8 mouse cellular contexts compared by ENCODE assay signal in the genomic region with DNA sequence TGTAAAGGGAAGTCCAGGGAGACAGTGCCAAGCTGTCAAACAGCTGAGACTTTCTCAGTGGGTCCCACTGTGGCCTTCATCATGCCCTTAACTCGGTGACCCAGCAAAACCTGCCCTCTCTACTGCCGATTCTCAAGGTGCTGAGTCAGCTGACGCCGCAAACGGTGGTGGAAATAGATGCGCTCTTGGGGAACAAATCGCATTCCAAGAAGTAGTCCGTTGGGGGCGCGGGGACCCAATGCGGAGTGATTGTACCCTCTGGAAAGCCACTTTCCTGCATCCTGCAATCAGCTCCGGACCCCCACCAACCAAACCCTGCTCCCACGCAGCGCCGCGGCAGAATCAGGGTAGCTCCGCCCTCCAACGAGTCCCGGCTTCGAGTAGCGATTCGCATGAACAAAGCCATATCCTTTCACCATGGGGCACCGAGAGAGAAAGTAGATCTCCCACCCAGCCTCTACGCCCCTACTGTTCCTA. TPM values are rescaled to one million over a fixed set of nuclear protein-coding genes. Genes with fewer than 3 reads are reported as not detected.
DNase-seq lines count a peak whose midpoint lies in the region; ATAC-seq and TF ChIP-seq lines count a peak whose summit lies in the region.

No protein-coding gene starts in this region.

- H3K36me3 ChIP-seq in ES-E14 (ENCODE audit: control insufficient read depth, insufficient read depth, low read length, poor library complexity, severe bottlenecking), result no peaks in the 10 kb centered on the region
- no peaks in the 10 kb centered on the region for H3K36me3 ChIP-seq in neural tube, embryonic 14.5 days (ENCODE audit: control insufficient read depth, insufficient read depth, low read length)

- DNase-seq in ES-E14 (ENCODE audit: low read depth, low spot score), result no peak
- peak; percentile 85 for DNase-seq in cerebellum, adult 9-11 months
- peak; percentile 78 for DNase-seq in forelimb bud, embryonic 11.5 days (ENCODE audit: low read depth, low spot score)
- peak; percentile 71 to 83 for DNase-seq in layer of hippocampus, adult 8-10 months (ENCODE audit: low spot score in 2 of 2)
- DNase-seq in lung, adult 2 months, result peak; percentile 70
- DNase-seq in testis, postnatal 10 days (ENCODE audit: low spot score), result peak; percentile 88

- TF ChIP-seq CTCF in lung, adult 2 months (IDR thresholded peaks at IDR 0.05; ENCODE audit: insufficient read depth, low read length), result no peak

- no peaks in the 10 kb centered on the region for H3K9me3 ChIP-seq in ES-E14 (ENCODE audit: control insufficient read depth, insufficient read depth, low read depth, low read length)
- no peaks in the 10 kb centered on the region for H3K9me3 ChIP-seq in neural tube, embryonic 14.5 days (ENCODE audit: control insufficient read depth, low read length)

- WGBS in lung, adult 2 months, result 1% methylated on average over 24 of the region's 24 CpGs
- WGBS in neural tube, embryonic 14.5 days, result 1% methylated on average over 24 of the region's 24 CpGs

- H3K27me3 ChIP-seq in neural tube, embryonic 14.5 days (ENCODE audit: control insufficient read depth, insufficient read depth, low read length), result no peaks in the 10 kb centered on the region

- peak overlapping the region; percentile 30; the same call in 1 of the 2 replicates for H3K9ac ChIP-seq in ES-E14 (ENCODE audit: insufficient read depth, low read depth, low read length, poor library complexity, severe bottlenecking)
- H3K9ac ChIP-seq in neural tube, embryonic 14.5 days (replicated peaks; ENCODE audit: low read depth, low read length), result peak overlapping the region; percentile 54

- in situ Hi-C loops in ES-E14 (cut with MboI; ENCODE audit: low sequenced_read_pairs in 2 of 2, unreplicated experiment in 2 of 2), result no loop called here

- peak overlapping the region; percentile 35 to 37; a peak in 3 of 4 replicates for H3K4me3 ChIP-seq in ES-E14 (ENCODE audit: insufficient read depth in 1 of 2, low read depth in 1 of 2, low read length in 2 of 2, poor library complexity in 1 of 2, severe bottlenecking in 1 of 2)
- peak overlapping the region; percentile 63 for H3K4me3 ChIP-seq in lung, adult 2 months (replicated peaks; ENCODE audit: extremely low read depth, low read depth, low read length)
- peak overlapping the region; percentile 39 for H3K4me3 ChIP-seq in neural tube, embryonic 14.5 days (ENCODE audit: low read depth, low read length)

- peak; percentile 84; the same call in 1 of the 2 replicates for TF ChIP-seq POLR2A in lung, adult 2 months (IDR thresholded peaks at IDR 0.05; ENCODE audit: borderline replicate concordance, extremely low read depth, low read depth, low read length)

- ATAC-seq in hematopoietic stem cell, adult 5-6 weeks (replicated peaks in 1 of 2; ENCODE audit: insufficient read depth in 1 of 2, low FRiP score in 2 of 2, low TSS enrichment in 1 of 2, low read depth in 1 of 2, poor library complexity in 2 of 2, severe bottlenecking in 2 of 2), result peak; percentile 73 to 79
- peak; percentile 81 for ATAC-seq in neural tube, embryonic 14.5 days (ENCODE audit: low read depth)

- no peak overlapping the region for H3K27ac ChIP-seq in ES-E14 (ENCODE audit: insufficient read depth, low read depth, low read length, poor library complexity, severe bottlenecking)
- H3K27ac ChIP-seq in neural tube, embryonic 14.5 days (ENCODE audit: low read depth, low read length), result peak overlapping the region; percentile 85

- peak overlapping the region; percentile 68 for H3K4me2 ChIP-seq in neural tube, embryonic 14.5 days (ENCODE audit: low read depth, low read length)

- H3K4me1 ChIP-seq in ES-E14 (ENCODE audit: control insufficient read depth in 2 of 2, insufficient read depth in 2 of 2, low read length in 2 of 2, poor library complexity in 1 of 2), result peaks cover 4 to 13% of the 10 kb centered on the region in 2 experiments
- peaks cover 4% of the 10 kb centered on the region; the same call in 1 of the 2 replicates for H3K4me1 ChIP-seq in lung, adult 2 months (ENCODE audit: control insufficient read depth, insufficient read depth, low read length)
- peaks cover 12% of the 10 kb centered on the region for H3K4me1 ChIP-seq in neural tube, embryonic 14.5 days (ENCODE audit: control insufficient read depth, insufficient read depth, low read length)

TF ChIP-seq in ES-E14, 5 proteins besides CTCF, POLR2A, EP300 and RAD21:
- TF ChIP-seq CHD2 (IDR thresholded peaks at IDR 0.05; ENCODE audit: low read depth, low read length), result peak; percentile 34; the same call in 1 of the 2 replicates
- TF ChIP-seq MAFK (IDR thresholded peaks at IDR 0.05; ENCODE audit: insufficient read depth, low read depth, low read length), result peak; percentile 94
- no peak for TF ChIP-seq ZC3H11A (IDR thresholded peaks at IDR 0.05; ENCODE audit: borderline replicate concordance, low read depth, low read length)

RNA-seq across cellular contexts. Expression of a gene that starts 5.9 kb away (rescaled TPM):
- 1.6 and 2.2 TPM in 2 replicates for total RNA-seq in ES-E14 (2012; rRNA removed)
- 1.1 TPM in 1 of 2 replicates, not detected in the other for total RNA-seq in hematopoietic stem cell, adult 5-6 weeks (2017)
- total RNA-seq in layer of hippocampus, adult 8-10 months (2022), result 10 to 100 TPM; 26.9 to 33.1 (median 30.2) TPM
- 1.6 and 2.2 TPM in 2 replicates for polyA plus RNA-seq in lung, adult 2 months (2012; rRNA removed)
- polyA plus RNA-seq in neural tube, embryonic 14.5 days (2014; fragmentation: Nextera tagmentation; extraction: Ambion mirVana), result 5.7 and 7.3 TPM in 2 replicates

RNA-seq across cellular contexts. Expression of a gene that starts 8.2 kb away (rescaled TPM):
- total RNA-seq in ES-E14 (2012; rRNA removed), result 44.1 and 62.2 TPM in 2 replicates
- total RNA-seq in hematopoietic stem cell, adult 5-6 weeks (2017), result 48.6 and 57.3 TPM in 2 replicates
- 10 to 100 TPM; 54.6 to 65.9 (median 56.3) TPM for total RNA-seq in layer of hippocampus, adult 8-10 months (2022)
- 26.7 and 48.5 TPM in 2 replicates for polyA plus RNA-seq in lung, adult 2 months (2012; rRNA removed)
- 191 and 200 TPM in 2 replicates for polyA plus RNA-seq in neural tube, embryonic 14.5 days (2014; fragmentation: Nextera tagmentation; extraction: Ambion mirVana)

RNA-seq across cellular contexts. Expression of a gene that starts 8.3 kb away (rescaled TPM):
- total RNA-seq in ES-E14 (2012; rRNA removed), result 1.3 and 1.8 TPM in 2 replicates
- total RNA-seq in hematopoietic stem cell, adult 5-6 weeks (2017), result 10.7 and 14.6 TPM in 2 replicates
- total RNA-seq in layer of hippocampus, adult 8-10 months (2022), result 100 to 1,000 TPM; 119 to 129 (median 121) TPM
- 1.0 and 4.3 TPM in 2 replicates for polyA plus RNA-seq in lung, adult 2 months (2012; rRNA removed)
- polyA plus RNA-seq in neural tube, embryonic 14.5 days (2014; fragmentation: Nextera tagmentation; extraction: Ambion mirVana), result 213 and 260 TPM in 2 replicates

RNA-seq across cellular contexts. Expression of a gene that starts 8.4 kb away (rescaled TPM):
- total RNA-seq in ES-E14 (2012; rRNA removed), result 23.0 and 27.4 TPM in 2 replicates
- total RNA-seq in hematopoietic stem cell, adult 5-6 weeks (2017), result 23.0 and 30.4 TPM in 2 replicates
- 10 to 100 TPM; 12.4 to 17.2 (median 15.5) TPM for total RNA-seq in layer of hippocampus, adult 8-10 months (2022)
- 5.0 and 6.9 TPM in 2 replicates for polyA plus RNA-seq in lung, adult 2 months (2012; rRNA removed)
- 10.3 and 15.7 TPM in 2 replicates for polyA plus RNA-seq in neural tube, embryonic 14.5 days (2014; fragmentation: Nextera tagmentation; extraction: Ambion mirVana)

RNA-seq across cellular contexts. Expression of a gene that starts 37.2 kb away (rescaled TPM):
- 21.6 and 27.0 TPM in 2 replicates for total RNA-seq in ES-E14 (2012; rRNA removed)
- 98.4 and 128 TPM in 2 replicates for total RNA-seq in hematopoietic stem cell, adult 5-6 weeks (2017)
- 100 to 1,000 TPM; 435 to 510 (median 495) TPM for total RNA-seq in layer of hippocampus, adult 8-10 months (2022)
- 120 and 135 TPM in 2 replicates for polyA plus RNA-seq in lung, adult 2 months (2012; rRNA removed)
- 86.0 and 89.6 TPM in 2 replicates for polyA plus RNA-seq in neural tube, embryonic 14.5 days (2014; fragmentation: Nextera tagmentation; extraction: Ambion mirVana)
